Mouse (Mus musculus): ENCODE measurements around the gene Tnfaip1. TPM values are rescaled to one million over a fixed set of nuclear protein-coding genes. Genes with fewer than 3 reads are reported as not detected.

The Tnfaip1 gene
- polyA plus RNA-seq (2012): 2.5 and 4.3 TPM in 2 replicates

DNA sequence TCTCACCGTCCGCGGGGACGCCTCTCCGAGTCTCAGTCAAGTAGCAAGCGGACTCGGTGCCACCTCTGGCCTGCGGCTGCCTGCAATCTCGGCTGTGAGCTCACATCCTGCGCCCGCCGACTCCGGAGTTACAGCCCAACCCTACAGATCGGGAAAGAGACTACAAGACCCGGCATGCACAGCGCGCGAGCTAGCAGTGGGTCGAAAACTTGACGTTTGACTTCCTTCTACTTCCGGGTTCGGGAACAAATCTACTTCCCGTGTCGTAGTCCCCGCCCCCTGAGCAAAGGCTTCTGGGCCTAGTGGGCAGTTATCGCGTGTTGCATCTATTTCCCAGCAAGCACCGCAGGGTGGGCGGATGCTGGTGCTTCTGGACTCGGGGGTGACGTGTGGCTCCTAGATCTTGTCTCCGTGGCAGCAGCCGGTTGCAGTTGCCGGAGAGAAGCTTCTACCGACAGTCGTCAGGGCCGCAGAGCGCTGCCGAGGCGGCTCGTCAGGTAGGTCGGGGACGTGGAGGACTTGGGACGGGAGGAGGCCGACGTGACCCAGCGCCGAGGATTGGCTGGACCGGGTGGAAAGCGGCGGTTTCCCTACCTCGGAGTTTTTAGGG is at the start of gene Tnfaip1, which contains the start of gene Ift20:
TSS of gene Tnfaip1 (minus strand) at position 253 of the 610 bp plus-strand sequence.
TSS of gene Ift20 (plus strand) at position 282 of the 610 bp plus-strand sequence.

DNA sequence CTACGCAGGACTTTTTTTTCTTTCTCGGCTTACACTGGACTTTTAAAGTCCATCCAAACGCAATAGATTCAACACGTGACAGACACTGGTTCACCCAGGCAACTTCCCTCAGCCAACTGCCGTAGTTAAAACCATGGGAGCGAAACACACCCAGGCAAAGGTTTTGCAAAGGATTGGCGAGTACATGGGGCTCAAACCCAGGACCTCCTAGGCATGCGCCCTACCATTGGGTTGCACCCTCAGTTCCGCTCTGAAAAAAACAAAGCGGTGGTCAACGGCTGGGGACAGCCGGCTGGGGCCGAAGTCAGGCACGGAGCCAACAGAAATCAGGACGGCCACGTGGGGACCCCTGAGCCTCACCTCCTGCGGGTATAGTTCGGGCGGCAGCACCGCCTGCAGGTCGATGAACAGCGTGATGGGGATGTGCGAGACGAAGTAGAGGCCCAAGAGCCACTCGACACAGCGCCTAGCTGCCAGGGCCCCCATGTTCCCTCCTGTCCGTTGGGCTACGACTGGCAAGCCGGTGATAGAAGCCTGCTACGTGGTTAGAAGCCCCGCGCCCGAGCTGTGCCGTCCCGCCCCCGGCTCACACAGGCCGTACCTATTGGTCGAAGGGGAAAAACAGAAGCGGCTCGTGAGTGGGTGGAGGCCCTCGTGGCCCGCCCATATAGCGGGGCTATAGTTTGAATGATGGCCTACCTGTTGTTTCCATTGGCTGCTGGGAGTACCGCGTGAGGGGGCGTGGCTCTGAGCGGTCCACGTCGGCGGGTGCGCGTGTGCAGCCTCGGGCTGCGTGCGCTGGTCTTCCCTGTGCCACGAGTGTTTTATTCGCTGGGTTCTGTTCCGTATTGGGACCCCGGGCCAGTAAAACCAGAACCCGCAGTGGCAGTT is 14.3 kb upstream of the Tnfaip1 start, which contains the start of gene Tmem97:
TSS of gene Tmem97 (minus strand) at position 610 of the 891 bp plus-strand sequence.

DNA sequence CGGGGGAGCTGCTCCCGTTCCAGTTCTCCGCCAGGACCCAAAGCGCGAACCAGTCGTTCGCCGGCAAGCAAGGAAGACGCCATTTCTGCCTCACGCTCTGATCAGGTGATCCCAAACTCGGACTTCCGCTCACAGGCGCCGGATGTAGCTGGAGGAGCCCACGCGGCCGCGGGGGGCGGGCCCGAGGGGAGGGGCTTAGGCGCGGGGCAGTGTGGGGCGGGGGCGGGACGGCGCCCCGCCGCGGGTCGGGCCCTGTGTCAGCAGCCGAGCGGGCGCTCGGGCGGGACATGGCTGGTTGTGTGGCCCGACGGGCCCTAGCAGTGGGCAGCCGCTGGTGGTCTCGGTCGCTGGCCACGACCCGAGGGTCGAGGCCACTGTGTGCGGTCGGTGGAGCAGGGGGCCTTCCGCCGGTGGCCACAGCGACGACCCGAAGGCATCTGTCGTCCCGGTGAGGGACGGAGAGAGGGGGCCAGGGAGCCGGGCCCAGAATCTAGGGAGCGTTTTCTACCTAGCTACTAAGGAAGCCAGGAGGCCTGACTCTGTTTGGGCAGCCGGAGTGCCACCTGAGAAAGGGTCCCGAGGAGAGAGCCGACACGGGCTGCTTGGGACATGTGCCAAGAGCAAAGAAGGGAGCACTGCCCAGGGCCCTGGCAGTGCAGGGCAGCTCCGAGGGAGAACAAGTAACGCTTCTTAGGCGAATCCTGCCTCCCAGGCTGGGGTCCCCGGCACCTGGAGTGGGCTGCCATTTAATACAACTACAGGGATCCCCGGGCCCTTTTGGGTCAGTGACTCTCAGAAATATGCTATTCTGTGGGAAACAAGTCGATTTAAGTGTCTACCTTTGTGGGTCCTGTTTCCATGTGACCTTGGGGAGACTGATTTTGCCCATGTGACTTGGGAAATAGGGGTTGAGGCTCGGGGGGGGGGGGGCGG is 23.8 kb downstream of the Tnfaip1 start, which contains the start of the genes Tmem199 and Poldip2:
TSS of gene Tmem199 (minus strand) at position 148 of the 933 bp plus-strand sequence.
TSS of gene Poldip2 (plus strand) at position 169 of the 933 bp plus-strand sequence.

GRCm38 (mm10) chr11:78502909-78503650 is 33.1 kb downstream of the Tnfaip1 start, which contains the start of gene Sebox:
Sebox (plus strand) TSS chr11:78503447.

GRCm38 (mm10) chr11:78499004-78499403 is 37.1 kb downstream of the Tnfaip1 start, which contains the start of gene Vtn:
Vtn (plus strand) TSS chr11:78499091.

DNA sequence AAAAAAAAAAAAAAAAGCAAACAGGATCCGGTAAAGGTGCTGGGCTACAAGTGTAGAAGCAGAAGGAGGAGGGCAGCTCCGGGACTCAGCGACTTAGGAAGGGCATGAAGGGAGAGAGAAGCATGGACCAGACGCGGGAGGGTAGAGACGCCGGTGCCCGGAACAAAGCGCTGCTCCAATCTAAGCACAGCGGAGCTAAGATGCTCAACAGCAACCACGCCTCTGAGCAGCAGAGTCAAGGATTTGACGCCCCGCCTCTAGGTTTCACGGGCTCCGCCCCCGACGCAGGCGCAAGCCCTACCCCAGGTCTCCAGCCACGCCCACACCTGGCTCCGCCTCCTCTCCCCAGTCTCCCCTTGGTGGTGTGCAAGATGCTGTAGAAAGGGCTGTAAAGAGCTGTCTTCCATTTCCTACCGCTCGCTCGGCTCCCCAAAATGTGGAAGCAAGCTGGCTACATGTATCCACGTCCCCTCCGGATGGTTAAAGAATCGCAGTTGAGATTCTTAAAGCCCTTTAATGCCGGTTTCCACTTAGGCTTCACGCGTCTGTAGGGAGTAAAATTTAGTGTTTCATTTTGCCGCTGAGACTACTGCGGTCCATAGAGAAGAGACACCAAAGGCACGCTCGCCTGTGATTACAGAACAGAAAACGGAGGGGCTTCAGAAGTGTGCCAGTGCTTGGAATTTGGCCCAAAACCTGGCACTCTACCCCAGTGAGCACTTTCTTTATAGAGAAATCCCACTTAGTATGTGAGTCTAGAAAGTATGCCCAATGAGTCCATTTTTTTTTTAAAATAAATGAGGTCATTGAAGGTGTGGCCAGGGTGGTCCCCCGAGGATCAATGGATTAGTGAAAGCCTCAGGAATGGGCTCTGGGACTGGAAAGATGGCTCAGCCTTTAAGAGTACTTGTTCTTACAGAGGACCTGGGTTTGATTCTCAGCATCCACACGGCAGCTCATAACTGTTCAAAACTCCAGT is 38.3 kb downstream of the Tnfaip1 start, which contains the start of gene Sarm1:
TSS of gene Sarm1 (minus strand) at position 211 of the 979 bp plus-strand sequence.

Other genes with a start within 250 kb of the Tnfaip1 start
- not detected in 2 replicates for gene BC030499, start 245.5 kb downstream of the Tnfaip1 start, polyA plus RNA-seq (2012)
- 66.8 and 68.5 TPM in 2 replicates for gene Spag5, start 234.8 kb downstream of the Tnfaip1 start, polyA plus RNA-seq (2012)
- 0.44 and 1.4 TPM in 2 replicates for gene Aldoc, start 213.4 kb downstream of the Tnfaip1 start, polyA plus RNA-seq (2012)
- gene Pigs, start 207.9 kb downstream of the Tnfaip1 start, polyA plus RNA-seq (2012): 84.7 and 91.0 TPM in 2 replicates
- 74.0 and 91.3 TPM in 2 replicates for gene Unc119, start 192.8 kb downstream of the Tnfaip1 start, polyA plus RNA-seq (2012)
- gene Foxn1, start 149.8 kb downstream of the Tnfaip1 start, polyA plus RNA-seq (2012): not detected in 2 replicates
- 0.05 and 0.10 TPM in 2 replicates for gene Slc13a2, start 114.1 kb downstream of the Tnfaip1 start, polyA plus RNA-seq (2012)
- gene Slc46a1, start 70.6 kb downstream of the Tnfaip1 start, polyA plus RNA-seq (2012): 1.1 and 1.7 TPM in 2 replicates
- gene Sarm1, start 38.6 kb downstream of the Tnfaip1 start, polyA plus RNA-seq (2012): 0.04 TPM in 1 of 2 replicates, not detected in the other
- gene Vtn, start 37.2 kb downstream of the Tnfaip1 start, polyA plus RNA-seq (2012): not detected in 2 replicates
- not detected in 2 replicates for gene Sebox, start 32.9 kb downstream of the Tnfaip1 start, polyA plus RNA-seq (2012)
- 8.4 and 11.4 TPM in 2 replicates for gene Tmem199, start 24.2 kb downstream of the Tnfaip1 start, polyA plus RNA-seq (2012)
- 65.3 and 65.5 TPM in 2 replicates for gene Poldip2, start 24.1 kb downstream of the Tnfaip1 start, polyA plus RNA-seq (2012)
- gene Ift20, start within 50 bp of the Tnfaip1 start, polyA plus RNA-seq (2012): 71.6 and 76.3 TPM in 2 replicates
- 24.4 and 34.5 TPM in 2 replicates for gene Tmem97, start 14.4 kb upstream of the Tnfaip1 start, polyA plus RNA-seq (2012)
- gene Nlk, start 161.0 kb upstream of the Tnfaip1 start, polyA plus RNA-seq (2012): 5.8 and 5.9 TPM in 2 replicates
- 37.4 and 44.1 TPM in 2 replicates for gene Ccnq, start 215.4 kb upstream of the Tnfaip1 start, polyA plus RNA-seq (2012)